Mouse (Mus musculus) brain, embryonic 14.5 days (tissue): ENCODE measurements at regions not wholly inside any gene's neighbourhood (a gene's known extent, or its start where the extent isn't known, plus 50 kb on each side); places are given as distances from the start of the nearest gene placed in this dataset.

Experiments used
- CTCF ChIP-seq: fragments of 200-500 bp; IDR thresholded peaks from 2 replicates; pipeline ENCODE4 v1.5.1; 2012; ENCODE audit warnings: inconsistent platforms, mild to moderate bottlenecking, moderate library complexity, borderline replicate concordance; ENCODE audit not compliant: insufficient read depth, insufficient read length; ENCODE audit errors: extremely low read depth
- POLR2A ChIP-seq: fragments of 200-500 bp; IDR thresholded peaks from 2 replicates; pipeline ENCODE4 v1.6.1; 2012; ENCODE audit warnings: mild to moderate bottlenecking, inconsistent platforms, borderline replicate concordance; ENCODE audit not compliant: poor library complexity, insufficient read depth, insufficient read length, severe bottlenecking; ENCODE audit errors: extremely low read depth

GRCm38 (mm10) chr1:147239108-147239507 is 744.5 kb downstream of the Brinp3 start:
- no peak for TF ChIP-seq CTCF
- TF ChIP-seq POLR2A: no peak
